ENCODE assay signal across 33 mouse cellular contexts in the genomic region with DNA sequence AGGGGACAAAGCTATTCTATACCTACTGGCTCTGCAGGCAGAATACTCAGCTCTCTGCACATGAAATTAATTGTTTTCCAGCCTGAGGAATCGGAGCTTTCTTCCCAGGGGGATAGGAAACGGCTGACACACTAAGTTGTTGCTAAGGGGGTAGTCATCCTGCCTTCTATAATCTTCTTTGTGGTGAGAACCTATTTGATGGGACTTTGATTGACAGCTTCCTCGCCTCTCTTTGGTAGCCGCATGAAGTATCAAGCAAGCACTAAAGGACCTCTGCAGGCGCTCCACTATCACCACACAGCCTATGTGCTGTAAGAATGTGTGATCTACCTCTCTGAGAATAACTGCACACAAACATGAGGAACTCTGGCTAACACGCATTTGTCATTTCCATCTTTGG.
A peak's percentile ranks its signal among the peaks of the same experiment; 100 is the strongest.
DNase-seq lines count a peak whose midpoint lies in the region; ATAC-seq lines count a peak whose summit lies in the region.
"Had no signal": no experiment of that assay in that cellular context is flagged by ENCODE, and none has a peak within 500 bp of the region (broad histone marks: within the 10 kb centered on the region; RNA-seq: fewer than 3 reads in every experiment).

No protein-coding gene starts in this region.

- H3K4me2 ChIP-seq in hindbrain, embryonic 12.5 days (replicated peaks) = no peak overlapping the region
- no peak overlapping the region for H3K4me2 ChIP-seq in hindbrain, embryonic 14.5 days (replicated peaks)
- no peak overlapping the region for H3K4me2 ChIP-seq in midbrain, embryonic 11.5 days
- H3K4me2 ChIP-seq in midbrain, embryonic 16.5 days (ENCODE audit: low read length) = no peak overlapping the region
- H3K4me2 ChIP-seq: embryonic facial prominence, embryonic 13.5 days; forebrain, embryonic 12.5 days; heart, embryonic 11.5 days had no signal

- no peak overlapping the region for H3K27ac ChIP-seq in hindbrain, embryonic 12.5 days
- H3K27ac ChIP-seq in hindbrain, embryonic 14.5 days = no peak overlapping the region
- H3K27ac ChIP-seq in midbrain, embryonic 11.5 days (ENCODE audit: low read depth, low read length) = no peak overlapping the region
- no peak overlapping the region for H3K27ac ChIP-seq in midbrain, embryonic 16.5 days (ENCODE audit: low read length)
- H3K27ac ChIP-seq: embryonic facial prominence, embryonic 13.5 days; forebrain, embryonic 12.5 days; liver, embryonic 14.5 days; macrophage had no signal

- no peaks in the 10 kb centered on the region; the same call in 1 of the 2 replicates for H3K27me3 ChIP-seq in hindbrain, embryonic 12.5 days
- H3K27me3 ChIP-seq in hindbrain, embryonic 14.5 days (ENCODE audit: control insufficient read depth, insufficient read depth, low read length) = no peaks in the 10 kb centered on the region
- H3K27me3 ChIP-seq in midbrain, embryonic 11.5 days (ENCODE audit: control insufficient read depth, insufficient read depth, low read length) = no peaks in the 10 kb centered on the region
- no peaks in the 10 kb centered on the region for H3K27me3 ChIP-seq in midbrain, embryonic 16.5 days (ENCODE audit: control insufficient read depth, insufficient read depth, low read depth, low read length)
- H3K27me3 ChIP-seq: CH12.LX; embryonic facial prominence, embryonic 13.5 days had no signal

- H3K36me3 ChIP-seq in hindbrain, embryonic 12.5 days = no peaks in the 10 kb centered on the region
- H3K36me3 ChIP-seq in hindbrain, embryonic 14.5 days (replicated peaks; ENCODE audit: control insufficient read depth, insufficient read depth) = no peaks in the 10 kb centered on the region
- no peaks in the 10 kb centered on the region for H3K36me3 ChIP-seq in midbrain, embryonic 11.5 days (ENCODE audit: control insufficient read depth, insufficient read depth, low read length)
- H3K36me3 ChIP-seq in midbrain, embryonic 16.5 days (ENCODE audit: control insufficient read depth, insufficient read depth, low read length) = no peaks in the 10 kb centered on the region
- H3K36me3 ChIP-seq: embryonic facial prominence, embryonic 13.5 days; forebrain, embryonic 12.5 days had no signal

- H3K9me3 ChIP-seq in hindbrain, embryonic 12.5 days (replicated peaks) = no peaks in the 10 kb centered on the region
- no peaks in the 10 kb centered on the region for H3K9me3 ChIP-seq in hindbrain, embryonic 14.5 days (ENCODE audit: control insufficient read depth, low read length)
- H3K9me3 ChIP-seq in midbrain, embryonic 11.5 days (ENCODE audit: control insufficient read depth, low read length) = no peaks in the 10 kb centered on the region
- H3K9me3 ChIP-seq in midbrain, embryonic 16.5 days (replicated peaks; ENCODE audit: control insufficient read depth, low read length, poor library complexity, severe bottlenecking) = no peaks in the 10 kb centered on the region
- H3K9me3 ChIP-seq: embryonic facial prominence, embryonic 13.5 days; forebrain, embryonic 12.5 days had no signal

- peak; percentile 29 for DNase-seq in embryo, embryonic 10.5 days (ENCODE audit: low spot score)
- DNase-seq in embryo, embryonic 11 days = no peak
- DNase-seq in hindbrain, embryonic 14.5 days (ENCODE audit: low spot score) = no peak
- DNase-seq in midbrain, embryonic 11.5 days (ENCODE audit: low spot score, missing footprints) = peak; percentile 87
- no peak for DNase-seq in layer of hippocampus, postnatal 10 days (ENCODE audit: low spot score in 2 of 2)
- DNase-seq in heart, postnatal 4 days = no peak
- DNase-seq: adrenal gland, adult 2 months; adrenal gland, postnatal 36 days; cerebellum, adult 8-10 months; cerebellum, postnatal 25 days; forebrain, postnatal 0 days; gastrocnemius, postnatal 14 days; heart, postnatal 36 days; kidney, adult 11 months; kidney, postnatal 14 days; layer of hippocampus, adult 9-11 months; left cerebral cortex, postnatal 4 days; liver; lung, adult 2 months; lung, postnatal 10 days; right cerebral cortex, postnatal 4 days; thymus, adult 2 months; thymus, postnatal 36 days had no signal

- H3K4me1 ChIP-seq in hindbrain, embryonic 12.5 days = peaks cover 11% of the 10 kb centered on the region
- no peaks in the 10 kb centered on the region for H3K4me1 ChIP-seq in hindbrain, embryonic 14.5 days (replicated peaks; ENCODE audit: control insufficient read depth, insufficient read depth, low read length)
- peaks cover 15% of the 10 kb centered on the region for H3K4me1 ChIP-seq in midbrain, embryonic 11.5 days (ENCODE audit: control insufficient read depth, insufficient read depth, low read length)
- H3K4me1 ChIP-seq in midbrain, embryonic 16.5 days (ENCODE audit: control insufficient read depth, insufficient read depth, low read length) = peaks cover 8% of the 10 kb centered on the region

- ATAC-seq in hindbrain, embryonic 12.5 days (ENCODE audit: low FRiP score) = peak; percentile 54; the same call in 1 of the 2 replicates
- ATAC-seq in hindbrain, embryonic 14.5 days (ENCODE audit: low FRiP score) = no peak
- ATAC-seq in midbrain, embryonic 11.5 days (ENCODE audit: low FRiP score) = peak; percentile 47; the same call in 1 of the 2 replicates
- peak; percentile 54; the same call in 1 of the 2 replicates for ATAC-seq in midbrain, embryonic 16.5 days
- ATAC-seq: activated CD4-positive, CD25-positive, alpha-beta regulatory T cell, adult 4 months; forebrain, postnatal 0 days; inflammation-experienced regulatory T-cells, adult 6 months had no signal

- H3K9ac ChIP-seq in hindbrain, embryonic 12.5 days = no peak overlapping the region
- no peak overlapping the region for H3K9ac ChIP-seq in hindbrain, embryonic 14.5 days
- H3K9ac ChIP-seq in midbrain, embryonic 11.5 days (ENCODE audit: low read length) = no peak overlapping the region
- no peak overlapping the region for H3K9ac ChIP-seq in midbrain, embryonic 16.5 days (ENCODE audit: low read depth, low read length)
- H3K9ac ChIP-seq: embryonic facial prominence, embryonic 13.5 days; forebrain, embryonic 12.5 days; forebrain, postnatal 0 days; liver, embryonic 14.5 days had no signal

- H3K4me3 ChIP-seq in hindbrain, embryonic 12.5 days = no peak overlapping the region
- H3K4me3 ChIP-seq in hindbrain, embryonic 14.5 days (replicated peaks; ENCODE audit: low read length) = no peak overlapping the region
- no peak overlapping the region for H3K4me3 ChIP-seq in midbrain, embryonic 11.5 days (ENCODE audit: low read depth, low read length)
- no peak overlapping the region for H3K4me3 ChIP-seq in midbrain, embryonic 16.5 days (ENCODE audit: low read depth, low read length)
- H3K4me3 ChIP-seq: embryonic facial prominence, embryonic 13.5 days; forebrain, embryonic 12.5 days had no signal

- WGBS in hindbrain, embryonic 12.5 days = 39% methylated on average over 6 of the region's 6 CpGs
- WGBS in hindbrain, embryonic 14.5 days = 37% methylated on average over 6 of the region's 6 CpGs
- WGBS in midbrain, embryonic 11.5 days = 24% methylated on average over 6 of the region's 6 CpGs
- WGBS in midbrain, embryonic 16.5 days = 26% methylated on average over 6 of the region's 6 CpGs

Comparison
In these comparisons a context has a peak if more than half of its experiments do, and no peak if none do; other contexts are left out.
1. DNase-seq: peak in embryo, embryonic 10.5 days (single experiment) and midbrain, embryonic 11.5 days (single experiment); none in embryo, embryonic 11 days (single experiment), hindbrain, embryonic 14.5 days (single experiment), layer of hippocampus, postnatal 10 days (0 of 2) and heart, postnatal 4 days (single experiment).